Mouse (Mus musculus) MEL (cell line): ENCODE results near the gene Rspo1. TPM values are rescaled to one million over a fixed set of nuclear protein-coding genes. Genes with fewer than 3 reads are reported as not detected.

Source experiments
- DNase-seq: peaks from one replicate; pipeline ENCODE4 v3.0.0; 2011; ENCODE audit warnings: low read depth, low spot score
- H3K27ac ChIP-seq: 2 replicates; pipeline ENCODE4 v1.5.1; 2012; ENCODE audit warnings: low read depth, mild to moderate bottlenecking, control low read depth, low read length, moderate library complexity; ENCODE audit not compliant: control insufficient read depth
- H3K27me3 ChIP-seq, 2 experiments: fragments of 150-350 bp in 1 of 2; sonication (generic) in 1 of 2; 2 replicates each; pipeline ENCODE4 v1.6.1; 2012; ENCODE audit warnings: low read length in 2 of 2, mild to moderate bottlenecking in 2 of 2, improper control_type of control experiment in 1 of 2, moderate library complexity in 1 of 2; ENCODE audit not compliant: insufficient read depth in 2 of 2, control insufficient read depth in 1 of 2
- H3K36me3 ChIP-seq, 2 experiments: 2 replicates each; pipeline ENCODE4 v1.6.1; 2012 to 2014; ENCODE audit warnings: low read length in 2 of 2, improper control_type of control experiment in 1 of 2, inconsistent platforms in 1 of 2, mild to moderate bottlenecking in 1 of 2; ENCODE audit not compliant: insufficient read depth in 2 of 2, control insufficient read depth in 1 of 2
- H3K4me1 ChIP-seq, 2 experiments: fragments of 150-350 bp in 1 of 2; sonication (generic) in 1 of 2; 2 replicates each; pipeline ENCODE4 v1.6.1; 2012; ENCODE audit warnings: low read length in 2 of 2, improper control_type of control experiment in 1 of 2, mild to moderate bottlenecking in 1 of 2; ENCODE audit not compliant: insufficient read depth in 2 of 2, control insufficient read depth in 1 of 2
- H3K4me3 ChIP-seq, 2 experiments: fragments of 150-350 bp in 1 of 2; sonication (generic) in 1 of 2; 2 replicates each; pipeline ENCODE4 v1.5.1; 2012; ENCODE audit warnings: low read depth in 2 of 2, low read length in 2 of 2, mild to moderate bottlenecking in 2 of 2, moderate library complexity in 2 of 2, control low read depth in 1 of 2, improper control_type of control experiment in 1 of 2; ENCODE audit not compliant: control insufficient read depth in 1 of 2, insufficient read depth in 1 of 2
- H3K79me2 ChIP-seq: 2 replicates; pipeline ENCODE4 v1.6.1; 2012; ENCODE audit warnings: mild to moderate bottlenecking, low read length, moderate library complexity; ENCODE audit not compliant: control insufficient read depth, poor library complexity, insufficient read depth
- H3K9ac ChIP-seq: 2 replicates; pipeline ENCODE4 v1.6.1; 2012; ENCODE audit warnings: low read depth, mild to moderate bottlenecking, control low read depth, low read length, moderate library complexity; ENCODE audit not compliant: control insufficient read depth, poor library complexity, severe bottlenecking
- H3K9me3 ChIP-seq: fragments of 150-350 bp; sonication (generic); replicated peaks from 2 replicates; pipeline ENCODE4 v1.6.1; 2012; ENCODE audit warnings: mild to moderate bottlenecking, low read length, improper control_type of control experiment, moderate library complexity; ENCODE audit not compliant: insufficient read depth
- CTCF ChIP-seq, 3 experiments: IDR thresholded peaks in 2 of 3; conservative IDR thresholded peaks in 1 of 3; 2 replicates each; pipeline ENCODE4 v1.5.1; 2011 to 2012; ENCODE audit warnings: low read length in 3 of 3, low read depth in 2 of 3, mild to moderate bottlenecking in 2 of 3, improper control_type of control experiment in 1 of 3, inconsistent platforms in 1 of 3, mixed read lengths in 1 of 3, moderate library complexity in 1 of 3; ENCODE audit not compliant: control insufficient read depth in 1 of 3, insufficient read depth in 1 of 3, poor library complexity in 1 of 3, severe bottlenecking in 1 of 3
- E2F4 ChIP-seq: IDR thresholded peaks from 2 replicates; pipeline ENCODE4 v1.6.1; 2011; ENCODE audit warnings: low read depth, low read length, improper control_type of control experiment, borderline replicate concordance
- KAT2A ChIP-seq: conservative IDR thresholded peaks from 2 replicates; pipeline ENCODE4 v1.6.1; 2012; ENCODE audit warnings: low read depth, low read length, improper control_type of control experiment, inconsistent platforms
- MAFK ChIP-seq: IDR thresholded peaks from 2 replicates; pipeline ENCODE4 v1.6.1; 2011; ENCODE audit warnings: low read depth, mild to moderate bottlenecking, low read length, improper control_type of control experiment, borderline replicate concordance
- MAZ ChIP-seq: IDR thresholded peaks from 2 replicates; pipeline ENCODE4 v1.6.1; 2012; ENCODE audit warnings: low read depth, mild to moderate bottlenecking, inconsistent platforms, low read length, improper control_type of control experiment
- MEF2A ChIP-seq: IDR thresholded peaks from 2 replicates; pipeline ENCODE4 v1.6.1; 2014; ENCODE audit warnings: low read depth, mild to moderate bottlenecking, inconsistent platforms, low read length, improper control_type of control experiment; ENCODE audit not compliant: poor library complexity, insufficient replicate concordance, severe bottlenecking; ENCODE audit errors: extremely low read depth
- MXI1 ChIP-seq: IDR thresholded peaks from 2 replicates; pipeline ENCODE4 v1.6.1; 2011; ENCODE audit warnings: mild to moderate bottlenecking, low read depth, low read length, improper control_type of control experiment
- NELFE ChIP-seq: IDR thresholded peaks from 2 replicates; pipeline ENCODE4 v1.6.1; 2011; ENCODE audit warnings: low read depth, low read length, improper control_type of control experiment
- POLR2AphosphoS2 ChIP-seq: IDR thresholded peaks from 2 replicates; pipeline ENCODE4 v1.6.1; 2011; ENCODE audit warnings: low read length, improper control_type of control experiment
- SIN3A ChIP-seq: IDR thresholded peaks from 2 replicates; pipeline ENCODE4 v1.6.1; 2012; ENCODE audit warnings: low read length, improper control_type of control experiment, inconsistent platforms
- TAL1 ChIP-seq: IDR thresholded peaks from 2 replicates; pipeline ENCODE4 v1.6.1; 2012; ENCODE audit warnings: mild to moderate bottlenecking, inconsistent platforms, low read length, moderate library complexity, mixed read lengths
- TBP ChIP-seq: IDR thresholded peaks from 2 replicates; pipeline ENCODE4 v1.8.0; 2011; ENCODE audit warnings: low read depth, low read length, improper control_type of control experiment
- USF1 ChIP-seq: IDR thresholded peaks from 2 replicates; pipeline ENCODE4 v1.6.1; 2014; ENCODE audit warnings: low read depth, mild to moderate bottlenecking, inconsistent platforms, low read length, improper control_type of control experiment, moderate library complexity
- ZC3H11A ChIP-seq: IDR thresholded peaks from 2 replicates; pipeline ENCODE4 v1.6.1; 2012; ENCODE audit warnings: low read depth, mild to moderate bottlenecking, inconsistent platforms, low read length, improper control_type of control experiment
- ZNF384 ChIP-seq: IDR thresholded peaks from 2 replicates; pipeline ENCODE4 v1.6.1; 2012; ENCODE audit warnings: low read depth, mild to moderate bottlenecking, inconsistent platforms, low read length, improper control_type of control experiment
- polyA plus RNA-seq, 2 experiments: library from polyadenylated mRNA; stranded (reverse) in 1 of 2; unstranded in 1 of 2; fragments of >175 nt in 1 of 2; fragments of >200 nt in 1 of 2; gene quantifications; 2 replicates each; pipeline versions ENCODE4 v1.2.1 to v1.2.4; 2012; ENCODE audit warnings: low replicate concordance in 2 of 2, low read depth in 1 of 2; ENCODE audit not compliant: insufficient read length in 2 of 2, insufficient read depth in 1 of 2, missing spikeins in 1 of 2
- total RNA-seq: library from RNA; depleted of rRNA; stranded (reverse); fragments of 300-350 nt; gene quantifications from 2 replicates; pipeline ENCODE4 v1.2.3, GENCODE M21; 2012

The Rspo1 gene
- total and polyA plus RNA-seq, 3 experiments, result not detected

DNA sequence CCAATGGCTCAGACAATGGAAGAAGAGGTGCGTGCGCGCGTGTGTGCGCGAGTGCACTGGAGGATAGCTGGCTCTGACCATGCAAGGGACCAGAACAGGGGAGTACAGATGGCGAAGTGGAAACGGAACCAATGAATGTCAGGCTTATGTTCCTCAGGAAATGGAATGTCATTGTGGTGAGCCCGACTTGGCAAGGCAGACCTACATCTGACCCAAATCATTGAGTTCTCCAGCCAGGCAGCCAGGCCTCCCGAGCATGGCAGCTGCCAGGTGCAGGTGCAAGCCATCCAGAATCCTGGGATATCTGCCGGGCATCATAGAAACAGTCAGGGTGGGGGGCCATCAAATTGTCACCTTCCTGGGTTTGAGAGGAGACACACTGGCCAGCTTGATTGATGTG is 25.3 kb upstream of the Rspo1 start:
- Histone ChIP-seq H3K27me3 (no peaks in the 10 kb centered on the region), H3K4me1 (no peaks in the 10 kb centered on the region), H3K36me3 (no peaks in the 10 kb centered on the region), H3K4me3 (no peak overlapping the region), H3K27ac (no peak overlapping the region), H3K9me3 (no peaks in the 10 kb centered on the region), H3K9ac (no peak overlapping the region), H3K79me2 (no peaks in the 10 kb centered on the region)
- no peak for DNase-seq
- TF ChIP-seq CTCF (IDR thresholded peaks at IDR 0.05 in 2 of 3, conservative IDR thresholded peaks at IDR 0.05 in 1 of 3; ENCODE audit: control insufficient read depth in 1 of 3, insufficient read depth in 1 of 3, low read depth in 2 of 3, low read length in 3 of 3, poor library complexity in 1 of 3, severe bottlenecking in 1 of 3), result no peak
- no peak for TF ChIP-seq TBP
- no peak for TF ChIP-seq MXI1
- TF ChIP-seq E2F4, result no peak
- no peak for TF ChIP-seq ZC3H11A
- TF ChIP-seq KAT2A, result no peak
- no peak for TF ChIP-seq ZNF384

DNA sequence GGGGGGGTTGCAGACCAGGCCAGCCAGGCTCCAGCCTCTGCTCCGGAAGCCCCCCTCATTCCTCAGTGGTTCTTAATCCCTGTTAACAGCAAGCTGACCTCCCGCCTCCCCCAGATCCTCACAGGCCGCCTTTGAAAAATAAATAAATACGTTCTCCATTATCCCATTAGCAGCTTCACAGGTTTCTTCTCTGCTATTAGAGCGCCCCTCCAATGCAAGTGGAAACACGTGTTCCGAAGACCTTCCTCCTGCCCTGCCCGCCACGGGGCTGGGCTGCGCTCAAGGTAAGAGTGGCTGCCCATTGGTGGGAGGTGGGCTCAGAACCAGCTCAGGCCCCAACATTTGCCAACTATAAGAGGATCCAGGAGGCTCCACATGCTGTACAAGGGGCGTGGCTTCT is 23.7 kb upstream of the Rspo1 start:
- DNase-seq, result no peak
- Histone ChIP-seq H3K4me1 (no peaks in the 10 kb centered on the region), H3K27ac (no peak overlapping the region), H3K27me3 (no peaks in the 10 kb centered on the region), H3K9me3 (no peaks in the 10 kb centered on the region), H3K4me3 (no peak overlapping the region), H3K36me3 (no peaks in the 10 kb centered on the region), H3K79me2 (no peaks in the 10 kb centered on the region), H3K9ac (no peak overlapping the region)
- TF ChIP-seq MAZ (no peak), USF1 (no peak), NELFE (no peak), SIN3A (no peak), KAT2A (no peak), POLR2AphosphoS2 (no peak), CTCF (IDR thresholded peaks at IDR 0.05 in 2 of 3, conservative IDR thresholded peaks at IDR 0.05 in 1 of 3; ENCODE audit: control insufficient read depth in 1 of 3, insufficient read depth in 1 of 3, low read depth in 2 of 3, low read length in 3 of 3, poor library complexity in 1 of 3, severe bottlenecking in 1 of 3) (no peak), MEF2A (no peak), MAFK (no peak), TAL1 (no peak)
